Mouse (Mus musculus) liver, adult 2 months (tissue): ENCODE results near the gene Tac2.

Source experiments
- CTCF ChIP-seq: fragments of 200-500 bp; IDR thresholded peaks from 2 replicates; pipeline ENCODE4 v1.5.1; 2011; ENCODE audit warnings: low read depth, low read length, control low read depth
- POLR2A ChIP-seq: fragments of 200-500 bp; IDR thresholded peaks from 2 replicates; pipeline ENCODE4 v1.6.1; 2011; ENCODE audit warnings: low read length, control low read depth; ENCODE audit not compliant: insufficient read depth; ENCODE audit errors: extremely low read depth

- TF ChIP-seq CTCF (no peak), POLR2A (no peak)
Observed at GRCm38 (mm10) chr10:127739661-127740161, 15.4 kb downstream of the Tac2 start.
